Mouse (Mus musculus) kidney, embryonic 15.5 days (tissue): ENCODE data around the gene Best3. TPM values are rescaled to one million over a fixed set of nuclear protein-coding genes. Genes with fewer than 3 reads are reported as not detected.

Experiments
- ATAC-seq: fragments of 200-750 bp; cut with Nextera tagmentation; replicated peaks from 2 replicates; pipeline ENCODE4 v1.8.0; 2017; ENCODE audit warnings: moderate TSS enrichment; ENCODE audit not compliant: low FRiP score
- H3K27ac ChIP-seq: fragments of 300-500 bp; sonication (generic); 2 replicates; pipeline ENCODE4 v1.5.1; 2015; ENCODE audit warnings: mild to moderate bottlenecking, inconsistent platforms
- H3K27me3 ChIP-seq: fragments of 300-500 bp; sonication (generic); 2 replicates; pipeline ENCODE4 v1.6.1; 2015; ENCODE audit warnings: inconsistent platforms
- H3K36me3 ChIP-seq: fragments of 300-500 bp; sonication (generic); 2 replicates; pipeline ENCODE4 v1.6.1; 2015; ENCODE audit warnings: inconsistent platforms
- H3K4me1 ChIP-seq: fragments of 300-500 bp; sonication (generic); 2 replicates; pipeline ENCODE4 v1.6.1; 2015; ENCODE audit warnings: inconsistent platforms
- H3K4me2 ChIP-seq: fragments of 300-500 bp; sonication (generic); 2 replicates; pipeline ENCODE4 v1.6.1; 2015; ENCODE audit warnings: moderate library complexity, mild to moderate bottlenecking, inconsistent platforms
- H3K4me3 ChIP-seq: fragments of 300-500 bp; sonication (generic); replicated peaks from 2 replicates; pipeline ENCODE4 v1.5.1; 2015; ENCODE audit warnings: mild to moderate bottlenecking, inconsistent platforms
- H3K9ac ChIP-seq: fragments of 300-500 bp; sonication (generic); 2 replicates; pipeline ENCODE4 v1.6.1; 2015; ENCODE audit warnings: mild to moderate bottlenecking, inconsistent platforms
- H3K9me3 ChIP-seq: fragments of 300-500 bp; sonication (generic); replicated peaks from 2 replicates; pipeline ENCODE4 v1.6.1; 2016; ENCODE audit warnings: inconsistent platforms
- WGBS: fragments of 180-500 bp; shearing (Covaris S2); methylation state at CpG from one replicate; pipeline ENCODE4 v1.1.7; 2015; ENCODE audit warnings: mixed read lengths; 5-methylcytosine and 5-hydroxymethylcytosine counted together
- polyA plus RNA-seq: library from polyadenylated mRNA; unstranded; fragments of >200 nt; fragmentation: Nextera tagmentation; extraction: Ambion mirVana; gene quantifications from 2 replicates; pipeline ENCODE4 v1.2.1, GENCODE M21; 2015

Gene Best3
- polyA plus RNA-seq, 1 experiment from 2014 or later: 0.30 TPM

DNA sequence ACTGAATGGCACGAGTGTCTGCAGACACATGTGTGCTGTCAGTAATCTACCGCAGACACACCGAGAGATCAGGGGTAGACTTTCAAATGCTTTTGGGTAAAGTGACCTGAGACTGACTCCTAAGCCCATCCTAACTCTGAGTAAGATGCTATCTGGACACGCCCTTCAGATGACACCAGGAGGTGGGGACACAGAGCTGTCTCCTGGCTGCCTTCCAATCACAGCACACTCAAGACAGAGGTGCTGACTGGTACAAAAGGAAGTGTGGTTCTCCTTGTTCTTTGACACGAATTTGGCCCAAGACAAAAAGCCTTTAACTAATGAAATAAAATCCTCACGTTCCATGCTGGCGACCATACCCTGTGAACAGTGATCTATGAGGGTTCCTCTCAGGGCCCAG lies 87.1 kb downstream of the Best3 start:
- WGBS: 81% methylated on average over 7 of the region's 7 CpGs
- H3K4me3 ChIP-seq: no peak overlapping the region
- no peaks in the 10 kb centered on the region for H3K9me3 ChIP-seq
- H3K9ac ChIP-seq: no peak overlapping the region
- no peak overlapping the region for H3K27ac ChIP-seq
- no peaks in the 10 kb centered on the region for H3K4me1 ChIP-seq
- H3K36me3 ChIP-seq: peaks cover 77% of the 10 kb centered on the region
- no peak overlapping the region for H3K4me2 ChIP-seq
- ATAC-seq: no peak
- H3K27me3 ChIP-seq: no peaks in the 10 kb centered on the region

Other genes starting within 250 kb of the Best3 start
- gene Myrfl, start 89.4 kb upstream of the Best3 start, polyA plus RNA-seq: 0.16 and 0.23 TPM in 2 replicates
- 114 and 121 TPM in 2 replicates for gene Rab3ip, start 35.5 kb upstream of the Best3 start, polyA plus RNA-seq
- gene Gm10271, start 13.7 kb upstream of the Best3 start, polyA plus RNA-seq: not detected in 2 replicates
- not detected in 2 replicates for gene Lrrc10, start 59.0 kb downstream of the Best3 start, polyA plus RNA-seq
- gene Cct2, start 77.5 kb downstream of the Best3 start, polyA plus RNA-seq: 258 and 266 TPM in 2 replicates
- 17.0 and 17.8 TPM in 2 replicates for gene Frs2, start 162.2 kb downstream of the Best3 start, polyA plus RNA-seq
- 68.6 and 71.1 TPM in 2 replicates for gene Yeats4, start 238.2 kb downstream of the Best3 start, polyA plus RNA-seq